Mouse (Mus musculus) thymus, adult 2 months (tissue): ENCODE measurements around the gene Cpm. TPM values are rescaled to one million over a fixed set of nuclear protein-coding genes. Genes with fewer than 3 reads are reported as not detected.

Experiments
- DNase-seq: peaks from one replicate; pipeline ENCODE4 v3.0.0; 2021
- H3K27ac ChIP-seq: fragments of 200-500 bp; 2 replicates; pipeline ENCODE4 v1.5.1; 2012; ENCODE audit warnings: low read length, control low read depth; ENCODE audit not compliant: control insufficient read depth, insufficient read depth
- H3K27me3 ChIP-seq: fragments of 200-500 bp; 2 replicates; pipeline ENCODE4 v1.6.1; 2012; ENCODE audit warnings: mild to moderate bottlenecking, low read length, moderate library complexity, mixed read lengths; ENCODE audit not compliant: control insufficient read depth, insufficient read depth
- H3K36me3 ChIP-seq: fragments of 200-500 bp; 2 replicates; pipeline ENCODE4 v1.6.1; 2012; ENCODE audit warnings: mild to moderate bottlenecking, low read length, moderate library complexity; ENCODE audit not compliant: control insufficient read depth, insufficient read depth
- H3K4me1 ChIP-seq: fragments of 200-500 bp; replicated peaks from 2 replicates; pipeline ENCODE4 v1.6.1; 2012; ENCODE audit warnings: low read length; ENCODE audit not compliant: control insufficient read depth, insufficient read depth
- H3K4me3 ChIP-seq: fragments of 200-500 bp; 2 replicates; pipeline ENCODE4 v1.5.1; 2012; ENCODE audit warnings: mild to moderate bottlenecking, low read length, control low read depth, moderate library complexity; ENCODE audit not compliant: control insufficient read depth, insufficient read depth
- CTCF ChIP-seq: fragments of 200-500 bp; IDR thresholded peaks from 2 replicates; pipeline ENCODE4 v1.5.1; 2012; ENCODE audit warnings: mild to moderate bottlenecking, control low read depth, low read length, moderate library complexity, borderline replicate concordance; ENCODE audit not compliant: control insufficient read depth, poor library complexity, insufficient read depth; ENCODE audit errors: extremely low read depth
- POLR2A ChIP-seq: fragments of 200-500 bp; IDR thresholded peaks from 2 replicates; pipeline ENCODE4 v1.6.1; 2012; ENCODE audit warnings: mild to moderate bottlenecking, low read length, control low read depth, moderate library complexity; ENCODE audit not compliant: control insufficient read depth, poor library complexity, insufficient read depth; ENCODE audit errors: extremely low read depth
- WGBS: fragments of 180-500 bp; shearing (Covaris S2); methylation state at CpG from one replicate; pipeline ENCODE4 v1.1.7; 2018; 5-methylcytosine and 5-hydroxymethylcytosine counted together
- polyA plus RNA-seq: library from polyadenylated mRNA; depleted of rRNA; stranded (reverse); fragments of >200 nt; gene quantifications from 2 replicates; pipeline ENCODE4 v1.2.3, GENCODE M21; 2012

Gene Cpm
- polyA plus RNA-seq, 1 experiment: 3.2 TPM

DNA sequence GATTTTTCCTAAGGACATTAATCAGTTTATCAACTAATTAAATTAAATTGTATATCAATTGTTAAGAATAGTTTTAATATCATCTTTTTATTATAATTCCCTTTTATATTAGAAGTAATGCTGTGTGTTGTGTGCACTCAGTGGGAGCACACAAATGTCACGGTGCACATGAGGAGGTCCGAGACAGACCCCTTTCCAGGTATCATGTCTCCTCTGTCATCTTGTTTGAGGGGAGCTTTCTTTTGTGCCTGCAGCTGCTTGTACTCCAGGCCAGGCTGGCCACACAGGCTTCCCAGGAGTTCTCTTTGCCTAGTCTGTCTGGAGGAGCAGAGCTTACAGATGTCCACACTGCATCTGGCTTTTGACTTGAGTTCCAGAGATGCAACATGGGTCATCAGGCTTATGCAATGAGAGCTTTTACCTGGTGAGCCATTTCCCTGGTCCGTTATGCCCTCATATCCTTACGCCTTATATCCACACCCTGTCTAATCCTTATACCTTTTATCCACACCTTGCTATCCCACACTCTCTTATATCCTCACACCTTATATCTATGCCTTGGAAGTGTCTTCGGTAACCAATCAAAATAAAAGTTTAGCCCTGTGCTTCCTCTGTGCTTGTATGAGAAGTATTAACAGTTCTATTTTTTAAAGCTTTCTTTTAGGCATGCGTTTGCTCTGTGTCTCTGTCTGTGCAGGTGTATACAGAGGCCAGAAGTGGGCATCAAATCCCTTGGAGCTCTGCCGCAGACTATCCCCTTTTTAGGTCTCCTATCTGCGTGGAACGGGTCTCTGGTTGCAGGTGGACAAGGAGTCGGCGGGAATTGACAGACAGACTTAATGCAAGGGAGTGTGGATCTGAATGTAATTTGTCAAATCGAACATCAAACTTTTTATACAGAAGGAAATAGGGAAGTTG lies 7.4 kb upstream of the Cpm start:
- Histone ChIP-seq H3K36me3 (no peaks in the 10 kb centered on the region), H3K27ac (no peak overlapping the region), H3K4me3 (no peak overlapping the region), H3K4me1 (peaks cover 4% of the 10 kb centered on the region), H3K27me3 (no peaks in the 10 kb centered on the region)
- DNase-seq: no peak
- WGBS: 92% methylated on average over 12 of the region's 12 CpGs
- TF ChIP-seq POLR2A (no peak), CTCF (no peak)

DNA sequence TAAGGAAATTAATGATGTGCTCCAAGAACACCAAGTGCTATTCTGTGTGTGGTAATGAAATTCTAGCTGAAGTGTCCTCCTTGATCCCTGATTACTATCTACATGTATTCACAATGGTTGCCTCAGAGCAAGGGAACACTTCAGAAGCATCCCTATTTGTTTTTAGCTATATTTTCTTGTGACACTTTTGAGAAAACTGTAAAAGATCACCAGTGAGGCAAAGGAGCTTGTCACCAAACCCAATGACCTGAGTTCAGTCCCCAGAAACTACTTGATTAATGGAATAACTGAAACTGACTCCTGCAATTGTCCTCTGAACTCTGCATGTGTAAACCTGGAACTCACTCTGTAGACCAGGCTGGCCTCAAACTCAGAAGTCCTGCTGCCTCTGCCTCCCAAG lies 5.9 kb upstream of the Cpm start:
- peaks cover 13% of the 10 kb centered on the region for H3K4me1 ChIP-seq
- TF ChIP-seq POLR2A: no peak
- no peak for TF ChIP-seq CTCF
- H3K27ac ChIP-seq: no peak overlapping the region
- no peak for DNase-seq
- no peaks in the 10 kb centered on the region for H3K27me3 ChIP-seq
- H3K36me3 ChIP-seq: no peaks in the 10 kb centered on the region
- H3K4me3 ChIP-seq: no peak overlapping the region

GRCm38 (mm10) chr10:117624222-117624621 lies 5.1 kb upstream of the Cpm start:
- TF ChIP-seq CTCF: no peak
- TF ChIP-seq POLR2A: no peak

GRCm38 (mm10) chr10:117624655-117625497 lies 4.4 kb upstream of the Cpm start:
- H3K4me1 ChIP-seq: peaks cover 24% of the 10 kb centered on the region
- no peak for TF ChIP-seq POLR2A
- TF ChIP-seq CTCF: no peak
- no peaks in the 10 kb centered on the region for H3K27me3 ChIP-seq
- DNase-seq: no peak
- no peaks in the 10 kb centered on the region for H3K36me3 ChIP-seq
- no peak overlapping the region for H3K27ac ChIP-seq
- WGBS: 88% methylated on average over 9 of the region's 9 CpGs
- no peak overlapping the region for H3K4me3 ChIP-seq

More at GRCm38 (mm10) chr10:117624222-117624621, 5.1 kb upstream of the Cpm start:
- H3K4me1 ChIP-seq: peaks cover 20% of the 10 kb centered on the region
- no peak overlapping the region for H3K4me3 ChIP-seq
- H3K27me3 ChIP-seq: no peaks in the 10 kb centered on the region
- no peak for DNase-seq
- 78% methylated on average over 3 of the region's 3 CpGs for WGBS
- no peaks in the 10 kb centered on the region for H3K36me3 ChIP-seq
- no peak overlapping the region for H3K27ac ChIP-seq

GRCm38 (mm10) chr10:117625500-117626296 lies 3.6 kb upstream of the Cpm start:
- DNase-seq: no peak
- H3K4me1 ChIP-seq: peaks cover 24% of the 10 kb centered on the region
- no peaks in the 10 kb centered on the region; the same call in 1 of the 2 replicates for H3K27me3 ChIP-seq
- no peak overlapping the region for H3K27ac ChIP-seq
- no peaks in the 10 kb centered on the region for H3K36me3 ChIP-seq
- no peak overlapping the region for H3K4me3 ChIP-seq
- TF ChIP-seq POLR2A (no peak), CTCF (no peak)
- 69% methylated on average over 8 of the region's 9 CpGs for WGBS

DNA sequence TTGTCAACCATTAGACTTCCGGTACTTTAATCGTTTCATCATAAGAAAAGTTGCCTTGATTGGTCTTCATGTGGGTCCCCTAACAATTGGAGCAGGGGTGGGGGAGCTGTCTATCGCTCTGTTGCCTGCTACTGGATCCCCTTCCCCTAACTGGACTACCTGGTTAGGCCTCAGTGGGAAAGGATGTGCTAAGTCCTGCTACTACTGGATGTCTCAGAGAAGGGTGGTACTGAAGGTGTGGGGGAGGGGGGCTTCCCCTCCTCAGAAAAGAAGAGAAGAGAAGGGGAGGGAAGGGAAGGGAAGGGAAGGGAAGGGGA lies 3.0 kb upstream of the Cpm start:
- Histone ChIP-seq H3K4me1 (peaks cover 24% of the 10 kb centered on the region), H3K27me3 (no peaks in the 10 kb centered on the region; the same call in 1 of the 2 replicates), H3K27ac (no peak overlapping the region), H3K36me3 (no peaks in the 10 kb centered on the region), H3K4me3 (no peak overlapping the region)
- TF ChIP-seq CTCF: no peak
- no peak for TF ChIP-seq POLR2A
- 98% methylated on average over 3 of the region's 3 CpGs for WGBS
- DNase-seq: no peak
